In the genomic region with DNA sequence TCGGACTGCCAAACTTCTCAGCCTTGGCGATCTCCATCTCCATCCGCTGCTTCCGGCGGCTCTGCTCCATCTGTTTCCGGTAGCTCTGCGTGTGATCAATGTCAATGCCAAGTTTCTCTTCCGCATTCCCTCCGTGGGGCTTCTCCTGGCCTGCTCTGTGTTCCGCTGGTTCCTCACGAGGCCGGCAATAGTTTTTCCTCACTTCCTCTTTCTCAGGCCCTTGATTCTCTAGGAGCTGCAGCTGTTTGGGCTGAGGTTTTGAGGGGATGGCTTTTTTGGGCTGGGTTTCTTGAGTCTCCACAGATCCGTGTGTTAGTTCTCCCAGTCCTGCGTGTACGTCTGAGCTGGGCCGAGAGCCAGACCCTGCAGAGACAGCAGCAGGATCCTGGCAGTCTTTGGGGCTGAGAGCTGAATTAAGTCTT, we compare ENCODE assay signal across 8 mouse cellular contexts. TPM values are rescaled to one million over a fixed set of nuclear protein-coding genes. Genes with fewer than 3 reads are reported as not detected.
DNase-seq lines count a peak whose midpoint lies in the region; ATAC-seq and TF ChIP-seq lines count a peak whose summit lies in the region.

No protein-coding gene starts in this region.

- H3K36me3 ChIP-seq in heart, adult 2 months (ENCODE audit: control insufficient read depth, insufficient read depth, low read length): no peaks in the 10 kb centered on the region
- H3K36me3 ChIP-seq in heart, embryonic 10.5 days: peaks cover 97% of the 10 kb centered on the region
- peaks cover 96% of the 10 kb centered on the region for H3K36me3 ChIP-seq in limb, embryonic 14.5 days (ENCODE audit: control insufficient read depth, insufficient read depth, low read length)

- H3K4me1 ChIP-seq in heart, adult 2 months (ENCODE audit: control insufficient read depth, insufficient read depth, low read length): no peaks in the 10 kb centered on the region
- H3K4me1 ChIP-seq in heart, embryonic 10.5 days: 0 out of 2 replicates have a peak, but pooled peaks cover 11% of the 10 kb centered on the region
- H3K4me1 ChIP-seq in embryonic fibroblast, embryonic 13.5 days (ENCODE audit: control insufficient read depth, insufficient read depth, low read length): no peaks in the 10 kb centered on the region
- H3K4me1 ChIP-seq in limb, embryonic 14.5 days (ENCODE audit: control insufficient read depth, insufficient read depth, low read length): no peaks in the 10 kb centered on the region

- no peak for TF ChIP-seq CTCF in heart, adult 2 months (IDR thresholded peaks at IDR 0.05)
- no peak for TF ChIP-seq CTCF in embryonic fibroblast, embryonic 13.5 days (IDR thresholded peaks at IDR 0.05; ENCODE audit: borderline replicate concordance, insufficient read depth, low read length)

- intact Hi-C loops in heart, adult 2 months (cut with DNase I): no loop called here
- intact Hi-C loops in heart, postnatal 36 days (cut with DNase I): no loop called here

- TF ChIP-seq POLR2A in heart, adult 2 months (IDR thresholded peaks at IDR 0.05; ENCODE audit: insufficient read depth, low read depth, low read length): peak; percentile 27; the same call in 1 of the 2 replicates
- no peak for TF ChIP-seq POLR2A in embryonic fibroblast, embryonic 13.5 days (IDR thresholded peaks at IDR 0.05; ENCODE audit: low read depth, low read length)
- TF ChIP-seq POLR2A in limb, embryonic 14.5 days (IDR thresholded peaks at IDR 0.05; ENCODE audit: borderline replicate concordance, extremely low read depth, insufficient read depth, insufficient read length): no peak

- no peak overlapping the region for H3K4me3 ChIP-seq in heart, adult 2 months
- no peak overlapping the region for H3K4me3 ChIP-seq in heart, embryonic 10.5 days
- no peak overlapping the region for H3K4me3 ChIP-seq in embryonic fibroblast, embryonic 13.5 days (ENCODE audit: insufficient read depth, low read length)
- no peak overlapping the region for H3K4me3 ChIP-seq in limb, embryonic 14.5 days (replicated peaks; ENCODE audit: low read length)

- DNase-seq in heart, adult 2 months: peak; percentile 47 to 78
- no peak for DNase-seq in heart, embryonic 10.5 days (ENCODE audit: low spot score)
- peak; percentile 22 for DNase-seq in T-cell, adult 2 months (ENCODE audit: low spot score)
- DNase-seq in heart, postnatal 36 days: peak; percentile 40 to 48
- peak; percentile 49 for DNase-seq in limb, embryonic 14.5 days (ENCODE audit: low spot score)
- peak; percentile 74 for DNase-seq in right cerebral cortex, postnatal 4 days
- DNase-seq in urinary bladder, postnatal 25 days (ENCODE audit: low spot score): no peak

- ATAC-seq in limb, embryonic 14.5 days (ENCODE audit: low FRiP score, low read depth): peak; percentile 64; the same call in 1 of the 2 replicates

- WGBS in heart, adult 2 months: 64% methylated on average over 16 of the region's 16 CpGs
- WGBS in heart, embryonic 10.5 days: 92% methylated on average over 16 of the region's 16 CpGs
- WGBS in limb, embryonic 14.5 days: 82% methylated on average over 16 of the region's 16 CpGs

- no peaks in the 10 kb centered on the region for H3K9me3 ChIP-seq in heart, embryonic 10.5 days
- no peaks in the 10 kb centered on the region for H3K9me3 ChIP-seq in limb, embryonic 14.5 days (ENCODE audit: control insufficient read depth, low read length)

- 0 out of 2 replicates have a peak, but pooled peaks have one; percentile 18 for TF ChIP-seq EP300 in heart, adult 2 months (IDR thresholded peaks at IDR 0.05; ENCODE audit: insufficient read depth, low read depth, low read length)

- no peaks in the 10 kb centered on the region for H3K79me2 ChIP-seq in heart, adult 2 months (replicated peaks; ENCODE audit: control insufficient read depth, insufficient read depth, low read length)

- H3K4me2 ChIP-seq in limb, embryonic 14.5 days (replicated peaks; ENCODE audit: low read depth, low read length, severe bottlenecking): no peak overlapping the region

- peak overlapping the region; percentile 47 for H3K27ac ChIP-seq in heart, adult 2 months
- H3K27ac ChIP-seq in heart, embryonic 10.5 days: no peak overlapping the region
- peak overlapping the region; percentile 2; the same call in 1 of the 2 replicates for H3K27ac ChIP-seq in embryonic fibroblast, embryonic 13.5 days (ENCODE audit: insufficient read depth, low read length)
- peak overlapping the region; percentile 55; the same call in 1 of the 2 replicates for H3K27ac ChIP-seq in limb, embryonic 14.5 days (replicated peaks; ENCODE audit: low read depth, low read length)

- no peak overlapping the region for H3K9ac ChIP-seq in heart, adult 2 months (ENCODE audit: low read depth, low read length)
- H3K9ac ChIP-seq in limb, embryonic 14.5 days (ENCODE audit: low read depth, low read length, severe bottlenecking): no peak overlapping the region

- no peaks in the 10 kb centered on the region for H3K27me3 ChIP-seq in heart, adult 2 months (ENCODE audit: control insufficient read depth, insufficient read depth, low read length)
- no peaks in the 10 kb centered on the region for H3K27me3 ChIP-seq in heart, embryonic 10.5 days (ENCODE audit: insufficient read depth, poor library complexity, severe bottlenecking)
- H3K27me3 ChIP-seq in limb, embryonic 14.5 days (ENCODE audit: control insufficient read depth, insufficient read depth, low read length): no peaks in the 10 kb centered on the region

RNA-seq across cellular contexts. Expression of a gene that starts 33.2 kb away (rescaled TPM):
- total RNA-seq in heart, adult 2 months (2021): 10 to 100 TPM; 22.9 to 26.4 TPM
- 23.3 and 29.9 TPM in 2 replicates for polyA plus RNA-seq in heart, adult 2 months (2012; rRNA removed)
- 31.5 and 33.7 TPM in 2 replicates for polyA plus RNA-seq in heart, embryonic 10.5 days (2016; fragmentation: Nextera tagmentation; extraction: Ambion mirVana)
- 14.4 and 15.1 TPM in 2 replicates for polyA plus RNA-seq in embryonic fibroblast, embryonic 13.5 days (2011; ENCODE audit: insufficient read length, low read depth, missing spikeins)
- 10 to 100 TPM; 21.3 to 24.7 TPM for total RNA-seq in heart, postnatal 36 days (2021)
- 48.5 and 55.0 TPM in 2 replicates for polyA plus RNA-seq in limb, embryonic 14.5 days (2012; rRNA removed)
- 29.0 and 30.5 TPM in 2 replicates for polyA plus RNA-seq in limb, embryonic 14.5 days (2014; fragmentation: Nextera tagmentation; extraction: Ambion mirVana)

RNA-seq across cellular contexts. Expression of a gene that starts 41.8 kb away (rescaled TPM):
- total RNA-seq in heart, adult 2 months (2021): 1 to 10 TPM; 1.6 to 2.2 TPM
- polyA plus RNA-seq in heart, adult 2 months (2012; rRNA removed): 0.94 and 2.4 TPM in 2 replicates
- not detected in 2 replicates for polyA plus RNA-seq in heart, embryonic 10.5 days (2016; fragmentation: Nextera tagmentation; extraction: Ambion mirVana)
- not detected in 2 replicates for polyA plus RNA-seq in embryonic fibroblast, embryonic 13.5 days (2011; ENCODE audit: insufficient read length, low read depth, missing spikeins)
- total RNA-seq in heart, postnatal 36 days (2021): 1 to 10 TPM in 1 of 2 experiments, under 1 TPM in 1; 0.67 to 1.6 TPM
- not detected in 2 replicates for polyA plus RNA-seq in limb, embryonic 14.5 days (2012; rRNA removed)
- polyA plus RNA-seq in limb, embryonic 14.5 days (2014; fragmentation: Nextera tagmentation; extraction: Ambion mirVana): not detected in 2 replicates

RNA-seq across cellular contexts. Expression of a gene that starts 57.1 kb away (rescaled TPM):
- 1,000 to 10,000 TPM; 1,066 to 1,498 TPM for total RNA-seq in heart, adult 2 months (2021)
- polyA plus RNA-seq in heart, adult 2 months (2012; rRNA removed): 973 and 1,028 TPM in 2 replicates
- 61.5 and 132 TPM in 2 replicates for polyA plus RNA-seq in heart, embryonic 10.5 days (2016; fragmentation: Nextera tagmentation; extraction: Ambion mirVana)
- polyA plus RNA-seq in embryonic fibroblast, embryonic 13.5 days (2011; ENCODE audit: insufficient read length, low read depth, missing spikeins): 1.2 and 1.9 TPM in 2 replicates
- total RNA-seq in heart, postnatal 36 days (2021): 1,000 to 10,000 TPM; 1,173 to 1,191 TPM
- 3.0 and 3.2 TPM in 2 replicates for polyA plus RNA-seq in limb, embryonic 14.5 days (2012; rRNA removed)
- 0.43 and 1.3 TPM in 2 replicates for polyA plus RNA-seq in limb, embryonic 14.5 days (2014; fragmentation: Nextera tagmentation; extraction: Ambion mirVana)

Comparison
In these comparisons a context has a peak if more than half of its experiments do, and no peak if none do; other contexts are left out.
1. DNase-seq: peak in heart, adult 2 months (2 of 2), T-cell, adult 2 months (single experiment), heart, postnatal 36 days (2 of 2), limb, embryonic 14.5 days (single experiment) and right cerebral cortex, postnatal 4 days (single experiment); none in heart, embryonic 10.5 days (single experiment) and urinary bladder, postnatal 25 days (single experiment).